Mouse (Mus musculus): Measurements from ENCODE around the gene Kcnn1.
A peak's percentile ranks its signal among the peaks of the same experiment; 100 is the strongest.

- TF ChIP-seq POLR2A (IDR thresholded peaks at IDR 0.05; ENCODE audit: low read depth, low read length): peak; percentile 22
- peak; percentile 95 for TF ChIP-seq CTCF (IDR thresholded peaks at IDR 0.05; ENCODE audit: extremely low read depth, insufficient read depth, insufficient read length, insufficient replicate concordance)
These were observed 10.4 kb upstream of the Kcnn1 start, which contains the start of gene Ccdc124 for GRCm38 (mm10) chr8:70873364-70873985.
